Mouse (Mus musculus) stomach, embryonic 15.5 days (tissue): ENCODE data around the gene Psg21. TPM values are rescaled to one million over a fixed set of nuclear protein-coding genes. Genes with fewer than 3 reads are reported as not detected.
"Not testable (repeated sequence)": the region's sequence is repeated elsewhere in the genome, so short reads cannot be mapped to it uniquely, and the experiment has no call there.

Experiments
- ATAC-seq: fragments of 200-750 bp; cut with Nextera tagmentation; 2 replicates; pipeline ENCODE4 v1.8.0; 2017; ENCODE audit warnings: low read depth, moderate number of reproducible peaks, moderate TSS enrichment; ENCODE audit not compliant: insufficient read depth, low FRiP score
- H3K27ac ChIP-seq: fragments of 300-500 bp; sonication (generic); 2 replicates; pipeline ENCODE4 v1.5.1; 2015; ENCODE audit warnings: mild to moderate bottlenecking, inconsistent platforms
- H3K27me3 ChIP-seq: fragments of 300-500 bp; sonication (generic); replicated peaks from 2 replicates; pipeline ENCODE4 v1.6.1; 2015; ENCODE audit warnings: inconsistent platforms
- H3K36me3 ChIP-seq: fragments of 300-500 bp; sonication (generic); 2 replicates; pipeline ENCODE4 v1.6.1; 2015; ENCODE audit warnings: inconsistent platforms
- H3K4me1 ChIP-seq: fragments of 300-500 bp; sonication (generic); 2 replicates; pipeline ENCODE4 v1.6.1; 2015; ENCODE audit warnings: inconsistent platforms
- H3K4me2 ChIP-seq: fragments of 300-500 bp; sonication (generic); 2 replicates; pipeline ENCODE4 v1.6.1; 2015; ENCODE audit warnings: mild to moderate bottlenecking, inconsistent platforms
- H3K4me3 ChIP-seq: fragments of 300-500 bp; sonication (generic); replicated peaks from 2 replicates; pipeline ENCODE4 v1.5.1; 2015; ENCODE audit warnings: inconsistent platforms
- H3K9ac ChIP-seq: fragments of 300-500 bp; sonication (generic); 2 replicates; pipeline ENCODE4 v1.6.1; 2015; ENCODE audit warnings: inconsistent platforms
- H3K9me3 ChIP-seq: fragments of 300-500 bp; sonication (generic); 2 replicates; pipeline ENCODE4 v1.6.1; 2016; ENCODE audit warnings: inconsistent platforms
- WGBS: fragments of 180-500 bp; shearing (Covaris S2); methylation state at CpG from one replicate; pipeline ENCODE4 v1.1.7; 2015; 5-methylcytosine and 5-hydroxymethylcytosine counted together
- polyA plus RNA-seq: library from polyadenylated mRNA; unstranded; fragments of >200 nt; fragmentation: Nextera tagmentation; extraction: Ambion mirVana; gene quantifications from 2 replicates; pipeline ENCODE4 v1.2.1, GENCODE M21; 2015

Psg21 gene
- polyA plus RNA-seq: not detected in 2 replicates

- not testable (repeated sequence) for H3K9me3 ChIP-seq, H3K36me3 ChIP-seq, H3K4me1 ChIP-seq, H3K4me3 ChIP-seq, H3K27me3 ChIP-seq, H3K4me2 ChIP-seq, ATAC-seq, H3K27ac ChIP-seq, H3K9ac ChIP-seq
- WGBS: 60% methylated on average over 2 of the region's 2 CpGs
These were observed at the start of gene Psg21 for GRCm38 (mm10) chr7:18656625-18657024. Gene Psg21, minus strand, starts transcription at chr7:18656725.

DNA sequence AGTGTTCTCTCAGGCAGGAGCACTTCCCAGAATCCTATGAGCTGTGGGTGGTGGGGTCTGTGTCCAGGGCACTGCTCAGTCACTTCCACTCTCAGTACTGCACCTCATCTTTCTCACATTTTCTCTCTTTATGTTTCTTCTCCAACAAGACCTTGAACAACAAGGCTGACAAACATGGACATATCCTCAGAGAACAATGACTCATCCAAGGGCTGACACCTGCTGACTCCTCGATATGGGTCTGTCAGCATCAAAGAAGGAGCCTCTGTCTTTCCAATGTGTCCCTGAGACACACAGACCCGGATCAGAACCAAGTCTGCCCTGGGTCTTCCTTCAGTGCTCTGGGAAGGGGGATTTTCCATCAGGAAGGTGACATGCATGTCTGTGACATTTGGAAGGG lies 29.6 kb upstream of the Psg21 start, which contains the start of gene Psg20:
Gene Psg20, minus strand, starts transcription at position 101 of the 400 bp plus-strand sequence.
- Histone ChIP-seq H3K36me3 (no peaks in the 10 kb centered on the region), H3K4me1 (no peaks in the 10 kb centered on the region), H3K27me3 (no peaks in the 10 kb centered on the region), H3K4me2 (no peak within 1 kb of the TSS), H3K4me3 (no peak within 1 kb of the TSS), H3K9ac (no peak within 1 kb of the TSS), H3K27ac (no peak within 1 kb of the TSS), H3K9me3 (no peaks in the 10 kb centered on the region)
- 60% methylated on average over 2 of the region's 2 CpGs for WGBS
- ATAC-seq: no peak

DNA sequence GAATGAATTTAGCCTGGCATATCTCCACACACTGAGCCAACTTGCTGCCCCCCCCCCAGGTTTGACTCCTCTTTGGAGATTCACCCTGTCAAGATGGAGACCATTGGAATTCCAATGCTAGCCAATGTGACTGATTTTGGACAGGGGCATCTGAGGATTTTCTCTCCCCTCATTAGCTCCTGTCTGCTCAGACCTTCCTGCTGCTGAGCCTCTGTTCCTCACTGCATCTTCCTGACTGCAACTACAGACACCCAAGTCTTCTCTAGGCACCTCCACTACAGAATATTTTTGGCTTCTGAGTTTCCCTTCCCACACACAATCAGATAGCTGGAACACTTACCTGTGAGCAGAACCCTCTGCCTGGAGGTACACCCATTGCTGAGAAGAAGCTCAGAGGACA lies 29.1 kb upstream of the Psg21 start:
- Histone ChIP-seq H3K9me3 (no peaks in the 10 kb centered on the region), H3K27ac (no peak overlapping the region), H3K36me3 (no peaks in the 10 kb centered on the region), H3K4me2 (no peak overlapping the region), H3K9ac (no peak overlapping the region), H3K4me3 (no peak overlapping the region), H3K27me3 (no peaks in the 10 kb centered on the region), H3K4me1 (no peaks in the 10 kb centered on the region)
- ATAC-seq: no peak

DNA sequence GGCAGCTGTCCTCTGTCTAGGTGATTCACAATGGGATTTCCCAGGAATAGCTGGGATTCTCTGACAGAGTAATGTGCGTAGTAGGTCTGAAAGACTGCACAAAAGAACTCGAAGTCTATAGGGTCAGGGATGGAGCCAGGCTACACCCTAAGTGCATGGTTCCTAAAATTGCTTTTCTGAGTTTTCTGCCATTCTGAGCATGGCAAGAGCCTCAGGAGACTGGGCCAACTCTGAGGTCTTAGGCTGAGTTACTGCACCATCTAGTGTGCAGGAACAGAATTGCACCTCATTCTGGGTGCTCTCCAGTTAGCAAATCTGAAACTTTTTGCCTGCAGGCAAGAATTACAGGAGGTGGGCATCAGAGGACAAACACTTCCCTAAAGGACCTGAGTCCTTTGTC lies 23.2 kb upstream of the Psg21 start:
- no peaks in the 10 kb centered on the region for H3K27me3 ChIP-seq
- no peak for ATAC-seq

DNA sequence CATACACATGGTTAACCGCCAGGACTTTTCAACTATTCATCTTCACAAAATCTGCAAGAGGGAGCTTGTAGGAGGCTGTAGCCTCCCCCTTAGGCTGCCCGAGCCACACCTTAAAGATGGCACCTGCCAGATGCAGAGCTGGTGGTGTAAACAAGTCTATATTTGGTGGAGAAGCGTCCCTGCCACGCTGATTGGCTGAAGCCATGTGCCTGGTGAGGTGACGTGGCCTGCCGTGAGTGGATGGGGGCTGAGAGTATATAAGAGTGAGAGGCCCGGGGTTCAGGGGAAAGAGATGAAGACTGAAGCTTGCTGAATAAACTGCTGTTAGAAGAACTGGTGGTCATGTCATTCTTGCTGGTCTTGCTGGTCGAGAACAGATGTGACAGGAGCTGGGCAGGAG lies 29.6 kb downstream of the Psg21 start:
- H3K9ac ChIP-seq, H3K4me1 ChIP-seq: not testable (repeated sequence)
- WGBS: 76% methylated on average over 8 of the region's 8 CpGs

More for the DNA sequence above, 23.2 kb upstream of the Psg21 start:
- Histone ChIP-seq H3K9ac (no peak overlapping the region), H3K4me2 (no peak overlapping the region), H3K36me3 (no peaks in the 10 kb centered on the region), H3K4me3 (no peak overlapping the region), H3K4me1 (no peaks in the 10 kb centered on the region), H3K9me3 (no peaks in the 10 kb centered on the region), H3K27ac (no peak overlapping the region)
- 41% methylated on average over 2 of the region's 2 CpGs for WGBS

DNA sequence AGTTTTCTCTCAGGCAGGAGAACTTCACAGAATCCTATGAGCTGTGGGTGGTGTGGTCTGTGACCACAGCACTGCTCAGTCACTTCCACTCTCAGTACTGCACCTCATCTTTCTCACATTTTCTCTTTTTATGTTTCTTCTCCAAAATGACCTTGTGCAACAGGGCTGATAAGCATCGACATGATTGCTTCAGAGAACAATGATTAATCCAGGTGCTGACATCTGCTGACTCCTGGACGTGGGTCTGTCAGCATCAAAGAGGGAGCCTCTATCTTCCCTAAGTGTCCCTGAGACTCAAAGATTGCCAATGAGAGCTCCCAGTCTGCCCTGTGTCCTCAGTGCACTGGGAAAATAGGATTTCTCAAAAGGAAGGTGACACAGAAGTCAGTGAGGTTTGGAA lies 40.1 kb downstream of the Psg21 start, which contains the start of gene Psg23:
Gene Psg23, minus strand, starts transcription at position 101 of the 400 bp plus-strand sequence.
- ATAC-seq, H3K4me2 ChIP-seq, H3K27ac ChIP-seq, H3K4me1 ChIP-seq, H3K27me3 ChIP-seq, H3K9me3 ChIP-seq, H3K36me3 ChIP-seq, H3K4me3 ChIP-seq, H3K9ac ChIP-seq: not testable (repeated sequence)
- WGBS: 49% methylated on average over 2 of the region's 2 CpGs

More for the DNA sequence above, 29.6 kb downstream of the Psg21 start:
- H3K27ac ChIP-seq, H3K9me3 ChIP-seq, H3K4me3 ChIP-seq, H3K27me3 ChIP-seq, ATAC-seq, H3K36me3 ChIP-seq, H3K4me2 ChIP-seq: not testable (repeated sequence)

Other genes starting within 250 kb of the Psg21 start
- not detected in 2 replicates for gene Psg28, start 224.7 kb downstream of the Psg21 start, polyA plus RNA-seq
- gene Psg26, start 172.5 kb downstream of the Psg21 start, polyA plus RNA-seq: not detected in 2 replicates
- 0.04 TPM in 1 of 2 replicates, not detected in the other for gene Psg25, start 124.5 kb downstream of the Psg21 start, polyA plus RNA-seq
- not detected in 2 replicates for gene Psg27, start 89.4 kb downstream of the Psg21 start, polyA plus RNA-seq
- gene Psg23, start 40.2 kb downstream of the Psg21 start, polyA plus RNA-seq: not detected in 2 replicates
- gene Psg20, start 29.5 kb upstream of the Psg21 start, polyA plus RNA-seq: not detected in 2 replicates
- gene Psg22, start 61.4 kb upstream of the Psg21 start, polyA plus RNA-seq: not detected in 2 replicates
- gene Psg19, start 141.8 kb upstream of the Psg21 start, polyA plus RNA-seq: not detected in 2 replicates
- gene Psg17, start 164.9 kb upstream of the Psg21 start, polyA plus RNA-seq: 0.08 and 0.19 TPM in 2 replicates
- 1.2 and 1.5 TPM in 2 replicates for gene Mill2, start 183.2 kb upstream of the Psg21 start, polyA plus RNA-seq
- gene Pglyrp1, start 214.6 kb upstream of the Psg21 start, polyA plus RNA-seq: 58.2 and 79.2 TPM in 2 replicates